8 mouse cellular contexts compared by ENCODE assay signal in the genomic region with DNA sequence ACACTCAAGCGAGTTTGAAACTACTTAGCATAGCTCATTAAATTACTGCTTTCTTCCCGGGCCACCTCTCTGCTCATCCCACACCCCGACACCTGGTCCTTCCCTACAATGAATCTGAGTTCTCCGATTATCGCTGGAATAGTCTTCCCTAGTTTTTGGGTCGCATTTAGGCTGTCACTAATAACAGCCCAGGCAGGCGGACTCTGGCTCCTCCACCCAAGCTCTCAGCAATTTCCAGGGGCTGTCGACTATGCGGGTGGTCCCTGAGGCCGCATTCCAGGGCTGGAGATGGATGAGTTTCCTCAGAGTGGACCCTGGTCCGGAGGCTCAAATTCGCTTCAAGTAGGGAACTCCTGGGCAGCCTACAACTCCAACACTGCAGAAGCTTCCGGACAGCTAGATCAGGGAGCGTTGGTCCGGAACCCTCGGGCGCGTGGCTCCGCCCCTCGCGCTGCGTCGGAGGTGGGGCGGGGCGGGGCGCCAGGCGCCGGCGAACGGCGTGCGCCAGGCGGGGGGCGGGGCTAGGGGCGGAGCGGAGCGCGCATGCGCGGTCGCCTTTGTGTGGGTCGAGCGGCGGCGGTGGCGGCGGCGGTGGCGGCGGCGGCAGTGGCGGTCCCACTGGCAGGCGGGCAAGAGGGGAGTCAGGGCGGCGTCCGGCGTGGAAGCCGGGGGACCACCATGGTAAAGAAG. TPM values are rescaled to one million over a fixed set of nuclear protein-coding genes. Genes with fewer than 3 reads are reported as not detected.
DNase-seq lines count a peak whose midpoint lies in the region; ATAC-seq lines count a peak whose summit lies in the region.

A gene (plus strand): TSS at position 544 of the 690 bp plus-strand sequence.

- H3K9ac ChIP-seq in hindbrain, embryonic 14.5 days, result peak within 1 kb of the TSS; percentile 98

- peak; percentile 95 for DNase-seq in NIH3T3 (ENCODE audit: low read depth)
- DNase-seq in cerebellum, postnatal 10 days, result peak; percentile 100
- peak; percentile 81 to 88 for DNase-seq in frontal cortex, postnatal 14 days (ENCODE audit: low spot score in 2 of 2)
- DNase-seq in hindbrain, embryonic 14.5 days (ENCODE audit: low spot score), result peak; percentile 97
- peak; percentile 92 to 94 for DNase-seq in layer of hippocampus, postnatal 36 days
- peak; percentile 94 for DNase-seq in lung, postnatal 36 days
- DNase-seq in retina, postnatal 1 day, result peak; percentile 92
- peak; percentile 89 to 90 for DNase-seq in urinary bladder, adult 18-20 months (ENCODE audit: low spot score in 2 of 2)

- H3K27me3 ChIP-seq in hindbrain, embryonic 14.5 days (ENCODE audit: control insufficient read depth, insufficient read depth, low read length), result no peaks in the 10 kb centered on the region

- H3K4me1 ChIP-seq in hindbrain, embryonic 14.5 days (replicated peaks; ENCODE audit: control insufficient read depth, insufficient read depth, low read length), result peaks cover 23% of the 10 kb centered on the region

- H3K36me3 ChIP-seq in hindbrain, embryonic 14.5 days (replicated peaks; ENCODE audit: control insufficient read depth, insufficient read depth), result no peaks in the 10 kb centered on the region; the same call in 1 of the 2 replicates

- peak; percentile 95 for ATAC-seq in hindbrain, embryonic 14.5 days (ENCODE audit: low FRiP score)

- peak within 1 kb of the TSS; percentile 82 for H3K4me2 ChIP-seq in hindbrain, embryonic 14.5 days (replicated peaks)

- H3K27ac ChIP-seq in hindbrain, embryonic 14.5 days, result peak within 1 kb of the TSS; percentile 76

- H3K9me3 ChIP-seq in hindbrain, embryonic 14.5 days (ENCODE audit: control insufficient read depth, low read length), result no peaks in the 10 kb centered on the region

- WGBS in hindbrain, embryonic 14.5 days, result under 1% methylated on average over 51 of the region's 58 CpGs

- H3K4me3 ChIP-seq in hindbrain, embryonic 14.5 days (replicated peaks; ENCODE audit: low read length), result peak within 1 kb of the TSS; percentile 99

RNA-seq across cellular contexts. Expression of the gene that starts here (rescaled TPM):
- polyA plus RNA-seq in hindbrain, embryonic 14.5 days (2014; fragmentation: Nextera tagmentation; extraction: Ambion mirVana), result 35.5 and 36.2 TPM in 2 replicates
- 10 to 100 TPM; 59.7 to 59.8 TPM for total RNA-seq in layer of hippocampus, postnatal 36 days (2021)

Comparison
In these comparisons a context has a peak if more than half of its experiments do, and no peak if none do; other contexts are left out.
1. Peak in every context shown above with its lines: DNase-seq, ATAC-seq, H3K4me3 ChIP-seq and H3K27ac ChIP-seq.